Mouse (Mus musculus): ENCODE data around the gene Gm20388.

The Gm20388 gene

GRCm38 (mm10) chr8:120383713-120384112 lies 473.1 kb downstream of the Gm20388 start:
- no peak for DNase-seq (ENCODE audit: low spot score in 2 of 2)

GRCm38 (mm10) chr8:120384745-120385144 lies 474.1 kb downstream of the Gm20388 start:
- no peak for DNase-seq (ENCODE audit: low spot score in 2 of 2)

GRCm38 (mm10) chr8:120388246-120388645 lies 477.6 kb downstream of the Gm20388 start:
- DNase-seq (ENCODE audit: low spot score in 2 of 2): no peak

GRCm38 (mm10) chr8:120390598-120390997 lies 480.0 kb downstream of the Gm20388 start:
- no peak for DNase-seq (ENCODE audit: low spot score in 2 of 2)

- no peak for DNase-seq (ENCODE audit: low spot score in 2 of 2)
These were observed 481.2 kb downstream of the Gm20388 start for GRCm38 (mm10) chr8:120391856-120392255.

- DNase-seq (ENCODE audit: low spot score in 2 of 2): no peak
These were observed 482.4 kb downstream of the Gm20388 start for GRCm38 (mm10) chr8:120393085-120393484.

- peak in 1 of 2 experiments; percentile 55 for DNase-seq (ENCODE audit: low spot score in 2 of 2)
These were observed 483.2 kb downstream of the Gm20388 start for GRCm38 (mm10) chr8:120393871-120394275.

- no peak for DNase-seq (ENCODE audit: low spot score in 2 of 2)
These were observed 485.3 kb downstream of the Gm20388 start for GRCm38 (mm10) chr8:120395892-120396291.

GRCm38 (mm10) chr8:120396756-120397155 lies 486.1 kb downstream of the Gm20388 start:
- no peak for DNase-seq (ENCODE audit: low spot score in 2 of 2)

GRCm38 (mm10) chr8:120397444-120398411 lies 487.1 kb downstream of the Gm20388 start:
- no peak for DNase-seq (ENCODE audit: low spot score in 2 of 2)

GRCm38 (mm10) chr8:120399212-120399934 lies 488.7 kb downstream of the Gm20388 start:
- DNase-seq (ENCODE audit: low spot score in 2 of 2): no peak

- DNase-seq (ENCODE audit: low spot score in 2 of 2): no peak
These were observed 490.6 kb downstream of the Gm20388 start for GRCm38 (mm10) chr8:120401216-120401615.

- DNase-seq (ENCODE audit: low spot score in 2 of 2): no peak
These were observed 491.1 kb downstream of the Gm20388 start for GRCm38 (mm10) chr8:120401712-120402111.

GRCm38 (mm10) chr8:120403606-120404269 lies 493.1 kb downstream of the Gm20388 start:
- no peak for DNase-seq (ENCODE audit: low spot score in 2 of 2)

- DNase-seq (ENCODE audit: low spot score in 2 of 2): peak in 1 of 2 experiments; percentile 31
These were observed 494.0 kb downstream of the Gm20388 start for GRCm38 (mm10) chr8:120404609-120405036.

GRCm38 (mm10) chr8:120406008-120406632 lies 495.5 kb downstream of the Gm20388 start:
- no peak for DNase-seq (ENCODE audit: low spot score in 2 of 2)

- no peak for DNase-seq (ENCODE audit: low spot score in 2 of 2)
These were observed 497.1 kb downstream of the Gm20388 start for GRCm38 (mm10) chr8:120407701-120408240.

GRCm38 (mm10) chr8:120408241-120409215 lies 497.9 kb downstream of the Gm20388 start:
- DNase-seq (ENCODE audit: low spot score in 2 of 2): no peak

GRCm38 (mm10) chr8:120409371-120410013 lies 498.9 kb downstream of the Gm20388 start:
- DNase-seq (ENCODE audit: low spot score in 2 of 2): no peak

All from left cerebral cortex, adult 9 months (tissue).